Mouse (Mus musculus): ENCODE results near the gene Olfr1408. TPM values are rescaled to one million over a fixed set of nuclear protein-coding genes. Genes with fewer than 3 reads are reported as not detected.

Olfr1408 gene
- not detected for polyA plus RNA-seq (2017; shearing (Covaris generic))

GRCm38 (mm10) chr1:173137274-173137673 lies at the start of gene Olfr1408:
TSS of gene Olfr1408 (minus strand) at chr1:173137374.

Other genes with a start within 250 kb of the Olfr1408 start
- gene Apcs, start 242.3 kb downstream of the Olfr1408 start, polyA plus RNA-seq (2017; shearing (Covaris generic)): not detected
- gene Olfr16, start 187.0 kb downstream of the Olfr1408 start, polyA plus RNA-seq (2017; shearing (Covaris generic)): not detected
- not detected for gene Olfr1406, start 53.3 kb upstream of the Olfr1408 start, polyA plus RNA-seq (2017; shearing (Covaris generic))
- gene Olfr218, start 60.4 kb upstream of the Olfr1408 start, polyA plus RNA-seq (2017; shearing (Covaris generic)): not detected
- gene Olfr1404, start 75.0 kb upstream of the Olfr1408 start, polyA plus RNA-seq (2017; shearing (Covaris generic)): not detected
- not detected for gene Fcer1a, start 89.8 kb upstream of the Olfr1408 start, polyA plus RNA-seq (2017; shearing (Covaris generic))
- not detected for gene Olfr418, start 128.6 kb upstream of the Olfr1408 start, polyA plus RNA-seq (2017; shearing (Covaris generic))
- not detected for gene Mptx2, start 140.4 kb upstream of the Olfr1408 start, polyA plus RNA-seq (2017; shearing (Covaris generic))
- gene Ackr1, start 196.4 kb upstream of the Olfr1408 start, polyA plus RNA-seq (2017; shearing (Covaris generic)): not detected
- 39.1 TPM for gene Aim2, start 213.5 kb upstream of the Olfr1408 start, polyA plus RNA-seq (2017; shearing (Covaris generic))
- gene Cadm3, start 230.3 kb upstream of the Olfr1408 start, polyA plus RNA-seq (2017; shearing (Covaris generic)): not detected

Data from naive thymus-derived CD4-positive, alpha-beta T cell, adult 5 months (primary cell).